8 mouse cellular contexts compared by ENCODE assay signal in the genomic region with DNA sequence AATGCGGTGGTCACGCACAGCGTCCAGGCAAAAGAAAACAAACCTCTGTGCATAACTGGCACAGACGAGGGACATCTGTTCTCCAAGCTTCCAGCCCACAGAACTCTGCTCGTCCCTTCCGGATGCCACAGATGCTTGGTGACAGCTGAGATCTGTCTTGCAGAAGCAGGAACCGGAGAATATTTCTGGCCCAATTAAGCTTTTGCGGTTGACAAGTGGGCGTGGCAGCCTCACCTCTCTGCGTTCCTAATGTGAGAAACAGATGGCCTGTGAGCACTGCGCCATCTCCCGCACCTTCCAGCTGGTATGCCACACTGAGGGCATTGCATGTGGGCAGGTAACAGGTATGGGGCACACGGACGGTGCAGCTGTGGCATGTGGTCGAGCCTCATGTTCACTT. TPM values are rescaled to one million over a fixed set of nuclear protein-coding genes. Genes with fewer than 3 reads are reported as not detected.
DNase-seq lines count a peak whose midpoint lies in the region; ATAC-seq lines count a peak whose summit lies in the region.
"Had no signal": no experiment of that assay in that cellular context is flagged by ENCODE, and none has a peak within 500 bp of the region (broad histone marks: within the 10 kb centered on the region; RNA-seq: fewer than 3 reads in every experiment).

No protein-coding gene starts in this region.

- no peak overlapping the region for H3K9ac ChIP-seq in limb, embryonic 13.5 days
- H3K9ac ChIP-seq: limb, embryonic 12.5 days had no signal

- H3K4me2 ChIP-seq in limb, embryonic 13.5 days (replicated peaks): peak overlapping the region; percentile 2; the same call in 1 of the 2 replicates
- H3K4me2 ChIP-seq: limb, embryonic 12.5 days had no signal

- no peaks in the 10 kb centered on the region for H3K27me3 ChIP-seq in limb, embryonic 13.5 days
- H3K27me3 ChIP-seq: limb, embryonic 12.5 days had no signal

- no peaks in the 10 kb centered on the region for H3K36me3 ChIP-seq in limb, embryonic 13.5 days
- H3K36me3 ChIP-seq: limb, embryonic 12.5 days had no signal

- WGBS in limb, embryonic 13.5 days: 39% methylated on average over 15 of the region's 15 CpGs

- no peaks in the 10 kb centered on the region for H3K9me3 ChIP-seq in limb, embryonic 13.5 days
- H3K9me3 ChIP-seq: limb, embryonic 12.5 days had no signal

- no peak overlapping the region for H3K4me3 ChIP-seq in limb, embryonic 13.5 days
- H3K4me3 ChIP-seq: limb, embryonic 12.5 days had no signal

- peaks cover 14% of the 10 kb centered on the region; the same call in 1 of the 2 replicates for H3K4me1 ChIP-seq in limb, embryonic 13.5 days

- peak; percentile 7 for DNase-seq in thymus, postnatal 0 days (ENCODE audit: low spot score)
- no peak for DNase-seq in thymus, adult 18-20 months
- peak; percentile 15 for DNase-seq in kidney, adult 18-20 months
- peak; percentile 49 for DNase-seq in right cerebral cortex, postnatal 14 days
- no peak for DNase-seq in heart, adult 8-10 months (ENCODE audit: low spot score)
- DNase-seq in thymus, postnatal 25 days: no peak

- 0 out of 2 replicates have a peak, but pooled peaks have one; percentile 25 for ATAC-seq in limb, embryonic 13.5 days (ENCODE audit: low FRiP score, low read depth)

- H3K27ac ChIP-seq in limb, embryonic 13.5 days: no peak overlapping the region
- H3K27ac ChIP-seq: limb, embryonic 12.5 days had no signal

RNA-seq across cellular contexts. Expression of a gene that starts 27.1 kb away (rescaled TPM):
- polyA plus RNA-seq in thymus, postnatal 0 days (2015; fragmentation: Nextera tagmentation; extraction: Ambion mirVana): 0.22 and 0.28 TPM in 2 replicates
- polyA plus RNA-seq in limb, embryonic 13.5 days (2015; fragmentation: Nextera tagmentation; extraction: Ambion mirVana): 2.8 and 4.6 TPM in 2 replicates
- 1 to 10 TPM; 2.4 to 3.2 (median 2.7) TPM for total RNA-seq in heart, adult 8-10 months (2022)

RNA-seq across cellular contexts. Expression of a gene that starts 58.3 kb away (rescaled TPM):
- polyA plus RNA-seq in thymus, postnatal 0 days (2015; fragmentation: Nextera tagmentation; extraction: Ambion mirVana): 86.1 and 90.0 TPM in 2 replicates
- 139 and 144 TPM in 2 replicates for polyA plus RNA-seq in limb, embryonic 13.5 days (2015; fragmentation: Nextera tagmentation; extraction: Ambion mirVana)
- 10 to 100 TPM; 53.7 to 65.2 (median 57.6) TPM for total RNA-seq in heart, adult 8-10 months (2022)

Comparison
In these comparisons a context has a peak if more than half of its experiments do, and no peak if none do; other contexts are left out.
1. DNase-seq: peak in thymus, postnatal 0 days (single experiment), kidney, adult 18-20 months (single experiment) and right cerebral cortex, postnatal 14 days (single experiment); none in thymus, adult 18-20 months (0 of 2), heart, adult 8-10 months (single experiment) and thymus, postnatal 25 days (single experiment).